Mouse (Mus musculus) cortical plate, adult 2 months (tissue): ENCODE measurements around the gene Flt1.

Experiments used
- CTCF ChIP-seq: fragments of 200-500 bp; IDR thresholded peaks from 2 replicates; pipeline ENCODE4 v1.5.1; 2011; ENCODE audit warnings: mild to moderate bottlenecking, control low read depth, low read length; ENCODE audit not compliant: insufficient read depth; ENCODE audit errors: extremely low read depth
- POLR2A ChIP-seq: fragments of 200-500 bp; IDR thresholded peaks from 2 replicates; pipeline ENCODE4 v1.6.1; 2011; ENCODE audit warnings: mild to moderate bottlenecking, low read length, control low read depth; ENCODE audit not compliant: insufficient read depth; ENCODE audit errors: extremely low read depth

- TF ChIP-seq POLR2A (no peak), CTCF (no peak)
These were observed 151.3 kb downstream of the Flt1 start for GRCm38 (mm10) chr5:147574517-147574916.
